Mouse (Mus musculus): Measurements from ENCODE around the gene Pld1. TPM values are rescaled to one million over a fixed set of nuclear protein-coding genes. Genes with fewer than 3 reads are reported as not detected.

The Pld1 gene
- polyA plus RNA-seq, 1 experiment from 2014 or later, result 8.6 TPM

GRCm38 (mm10) chr3:28034707-28035333 lies 96.3 kb downstream of the Pld1 start:
- Histone ChIP-seq H3K4me3 (ENCODE audit: low read depth, low read length) (no peak overlapping the region), H3K4me1 (ENCODE audit: control insufficient read depth, insufficient read depth, low read length) (peaks cover 6% of the 10 kb centered on the region; the same call in 1 of the 2 replicates), H3K27ac (replicated peaks; ENCODE audit: low read depth, low read length) (no peak overlapping the region), H3K4me2 (ENCODE audit: low read depth, low read length) (no peak overlapping the region), H3K36me3 (ENCODE audit: control insufficient read depth, insufficient read depth, low read length) (no peaks in the 10 kb centered on the region), H3K27me3 (replicated peaks; ENCODE audit: control insufficient read depth, insufficient read depth, low read length) (no peaks in the 10 kb centered on the region), H3K9me3 (ENCODE audit: control insufficient read depth, low read length) (no peaks in the 10 kb centered on the region), H3K9ac (ENCODE audit: low read depth, low read length) (no peak overlapping the region)
- 74% methylated on average over 5 of the region's 5 CpGs for WGBS
- ATAC-seq (ENCODE audit: low read depth), result no peak
- no peak for DNase-seq (ENCODE audit: low spot score)

- H3K4me3 ChIP-seq (ENCODE audit: low read depth, low read length), result no peak overlapping the region
- ATAC-seq (ENCODE audit: low read depth), result no peak
Measured at GRCm38 (mm10) chr3:28037320-28037932, 98.9 kb downstream of the Pld1 start.

GRCm38 (mm10) chr3:28038106-28038505 lies 99.6 kb downstream of the Pld1 start:
- Histone ChIP-seq H3K36me3 (ENCODE audit: control insufficient read depth, insufficient read depth, low read length) (no peaks in the 10 kb centered on the region), H3K4me1 (ENCODE audit: control insufficient read depth, insufficient read depth, low read length) (no peaks in the 10 kb centered on the region), H3K9ac (ENCODE audit: low read depth, low read length) (no peak overlapping the region), H3K27ac (replicated peaks; ENCODE audit: low read depth, low read length) (no peak overlapping the region), H3K4me3 (ENCODE audit: low read depth, low read length) (no peak overlapping the region), H3K27me3 (replicated peaks; ENCODE audit: control insufficient read depth, insufficient read depth, low read length) (no peaks in the 10 kb centered on the region), H3K4me2 (ENCODE audit: low read depth, low read length) (no peak overlapping the region), H3K9me3 (ENCODE audit: control insufficient read depth, low read length) (0 out of 2 replicates have a peak, but pooled peaks cover 4% of the 10 kb centered on the region)
- WGBS, result 45% methylated on average over 2 of the region's 2 CpGs
- ATAC-seq (ENCODE audit: low read depth) (0 out of 2 replicates have a peak, but pooled peaks have one; percentile 37), DNase-seq (ENCODE audit: low spot score) (no peak)

More at GRCm38 (mm10) chr3:28037320-28037932, 98.9 kb downstream of the Pld1 start:
- Histone ChIP-seq H3K27ac (replicated peaks; ENCODE audit: low read depth, low read length) (no peak overlapping the region), H3K36me3 (ENCODE audit: control insufficient read depth, insufficient read depth, low read length) (no peaks in the 10 kb centered on the region), H3K4me1 (ENCODE audit: control insufficient read depth, insufficient read depth, low read length) (no peaks in the 10 kb centered on the region), H3K9ac (ENCODE audit: low read depth, low read length) (no peak overlapping the region), H3K27me3 (replicated peaks; ENCODE audit: control insufficient read depth, insufficient read depth, low read length) (no peaks in the 10 kb centered on the region), H3K4me2 (ENCODE audit: low read depth, low read length) (no peak overlapping the region), H3K9me3 (ENCODE audit: control insufficient read depth, low read length) (0 out of 2 replicates have a peak, but pooled peaks cover 3% of the 10 kb centered on the region)
- DNase-seq (ENCODE audit: low spot score), result no peak
- WGBS, result 63% methylated on average over 8 of the region's 8 CpGs

GRCm38 (mm10) chr3:28039760-28040159 lies 101.3 kb downstream of the Pld1 start:
- no peak overlapping the region for H3K9ac ChIP-seq (ENCODE audit: low read depth, low read length)
- H3K27ac ChIP-seq (replicated peaks; ENCODE audit: low read depth, low read length), result no peak overlapping the region
- H3K4me3 ChIP-seq (ENCODE audit: low read depth, low read length), result no peak overlapping the region
- no peaks in the 10 kb centered on the region for H3K27me3 ChIP-seq (replicated peaks; ENCODE audit: control insufficient read depth, insufficient read depth, low read length)
- no peak overlapping the region for H3K4me2 ChIP-seq (ENCODE audit: low read depth, low read length)
- H3K9me3 ChIP-seq (ENCODE audit: control insufficient read depth, low read length), result 0 out of 2 replicates have a peak, but pooled peaks cover 4% of the 10 kb centered on the region
- 19% methylated on average over 1 of the region's 1 CpGs for WGBS
- DNase-seq (ENCODE audit: low spot score) (no peak), ATAC-seq (ENCODE audit: low read depth) (no peak)
- H3K36me3 ChIP-seq (ENCODE audit: control insufficient read depth, insufficient read depth, low read length), result no peaks in the 10 kb centered on the region
- H3K4me1 ChIP-seq (ENCODE audit: control insufficient read depth, insufficient read depth, low read length), result no peaks in the 10 kb centered on the region

- DNase-seq (ENCODE audit: low spot score), result no peak
- H3K36me3 ChIP-seq (ENCODE audit: control insufficient read depth, insufficient read depth, low read length), result no peaks in the 10 kb centered on the region
- H3K4me2 ChIP-seq (ENCODE audit: low read depth, low read length), result no peak overlapping the region
- H3K9me3 ChIP-seq (ENCODE audit: control insufficient read depth, low read length), result 0 out of 2 replicates have a peak, but pooled peaks cover 4% of the 10 kb centered on the region
- 85% methylated on average over 8 of the region's 8 CpGs for WGBS
- H3K27me3 ChIP-seq (replicated peaks; ENCODE audit: control insufficient read depth, insufficient read depth, low read length), result no peaks in the 10 kb centered on the region
- H3K4me1 ChIP-seq (ENCODE audit: control insufficient read depth, insufficient read depth, low read length), result no peaks in the 10 kb centered on the region
- no peak overlapping the region for H3K4me3 ChIP-seq (ENCODE audit: low read depth, low read length)
- H3K9ac ChIP-seq (ENCODE audit: low read depth, low read length), result no peak overlapping the region
- no peak overlapping the region for H3K27ac ChIP-seq (replicated peaks; ENCODE audit: low read depth, low read length)
- no peak for ATAC-seq (ENCODE audit: low read depth)
Measured at GRCm38 (mm10) chr3:28041236-28041635, 102.7 kb downstream of the Pld1 start.

- H3K4me3 ChIP-seq (ENCODE audit: low read depth, low read length), result no peak overlapping the region
- 93% methylated on average over 4 of the region's 4 CpGs for WGBS
- no peaks in the 10 kb centered on the region for H3K4me1 ChIP-seq (ENCODE audit: control insufficient read depth, insufficient read depth, low read length)
- H3K27ac ChIP-seq (replicated peaks; ENCODE audit: low read depth, low read length), result no peak overlapping the region
- ATAC-seq (ENCODE audit: low read depth) (no peak), DNase-seq (ENCODE audit: low spot score) (no peak)
- no peaks in the 10 kb centered on the region for H3K36me3 ChIP-seq (ENCODE audit: control insufficient read depth, insufficient read depth, low read length)
- H3K27me3 ChIP-seq (replicated peaks; ENCODE audit: control insufficient read depth, insufficient read depth, low read length), result no peaks in the 10 kb centered on the region
- H3K9ac ChIP-seq (ENCODE audit: low read depth, low read length), result no peak overlapping the region
- 0 out of 2 replicates have a peak, but pooled peaks cover 4% of the 10 kb centered on the region for H3K9me3 ChIP-seq (ENCODE audit: control insufficient read depth, low read length)
- H3K4me2 ChIP-seq (ENCODE audit: low read depth, low read length), result no peak overlapping the region
Measured at GRCm38 (mm10) chr3:28042366-28042765, 103.9 kb downstream of the Pld1 start.

GRCm38 (mm10) chr3:28047599-28047998 lies 109.1 kb downstream of the Pld1 start:
- no peak for DNase-seq (ENCODE audit: low spot score)
- ATAC-seq (ENCODE audit: low read depth), result no peak
- H3K27me3 ChIP-seq (replicated peaks; ENCODE audit: control insufficient read depth, insufficient read depth, low read length), result no peaks in the 10 kb centered on the region
- no peaks in the 10 kb centered on the region for H3K36me3 ChIP-seq (ENCODE audit: control insufficient read depth, insufficient read depth, low read length)
- 75% methylated on average over 5 of the region's 5 CpGs for WGBS
- no peak overlapping the region for H3K27ac ChIP-seq (replicated peaks; ENCODE audit: low read depth, low read length)
- no peaks in the 10 kb centered on the region for H3K9me3 ChIP-seq (ENCODE audit: control insufficient read depth, low read length)
- H3K4me2 ChIP-seq (ENCODE audit: low read depth, low read length), result no peak overlapping the region
- no peak overlapping the region for H3K9ac ChIP-seq (ENCODE audit: low read depth, low read length)
- H3K4me1 ChIP-seq (ENCODE audit: control insufficient read depth, insufficient read depth, low read length), result no peaks in the 10 kb centered on the region
- H3K4me3 ChIP-seq (ENCODE audit: low read depth, low read length), result no peak overlapping the region

- Histone ChIP-seq H3K9me3 (ENCODE audit: control insufficient read depth, low read length) (no peaks in the 10 kb centered on the region), H3K27me3 (replicated peaks; ENCODE audit: control insufficient read depth, insufficient read depth, low read length) (no peaks in the 10 kb centered on the region), H3K9ac (ENCODE audit: low read depth, low read length) (no peak overlapping the region), H3K4me2 (ENCODE audit: low read depth, low read length) (no peak overlapping the region), H3K4me3 (ENCODE audit: low read depth, low read length) (no peak overlapping the region), H3K4me1 (ENCODE audit: control insufficient read depth, insufficient read depth, low read length) (no peaks in the 10 kb centered on the region), H3K36me3 (ENCODE audit: control insufficient read depth, insufficient read depth, low read length) (no peaks in the 10 kb centered on the region), H3K27ac (replicated peaks; ENCODE audit: low read depth, low read length) (no peak overlapping the region)
- DNase-seq (ENCODE audit: low spot score), result no peak
- no peak for ATAC-seq (ENCODE audit: low read depth)
- 92% methylated on average over 2 of the region's 2 CpGs for WGBS
Measured at GRCm38 (mm10) chr3:28049526-28049925, 111.0 kb downstream of the Pld1 start.

GRCm38 (mm10) chr3:28053076-28053475 lies 114.6 kb downstream of the Pld1 start:
- H3K4me1 ChIP-seq (ENCODE audit: control insufficient read depth, insufficient read depth, low read length), result no peaks in the 10 kb centered on the region
- no peaks in the 10 kb centered on the region for H3K27me3 ChIP-seq (replicated peaks; ENCODE audit: control insufficient read depth, insufficient read depth, low read length)

More at GRCm38 (mm10) chr3:28053076-28053475, 114.6 kb downstream of the Pld1 start:
- Histone ChIP-seq H3K4me3 (ENCODE audit: low read depth, low read length) (no peak overlapping the region), H3K27ac (replicated peaks; ENCODE audit: low read depth, low read length) (no peak overlapping the region), H3K9ac (ENCODE audit: low read depth, low read length) (no peak overlapping the region), H3K9me3 (ENCODE audit: control insufficient read depth, low read length) (no peaks in the 10 kb centered on the region), H3K4me2 (ENCODE audit: low read depth, low read length) (no peak overlapping the region), H3K36me3 (ENCODE audit: control insufficient read depth, insufficient read depth, low read length) (no peaks in the 10 kb centered on the region)
- ATAC-seq (ENCODE audit: low read depth) (no peak), DNase-seq (ENCODE audit: low spot score) (no peak)
- 73% methylated on average over 4 of the region's 4 CpGs for WGBS
